ENCODE assay signal across 15 mouse cellular contexts in genomic region chr3:97238521-97238920, GRCm38 (mm10).
"Had no signal": no experiment of that assay in that cellular context is flagged by ENCODE, and none has a peak within 500 bp of the region (broad histone marks: within the 10 kb centered on the region; RNA-seq: fewer than 3 reads in every experiment).

No protein-coding gene starts in this region.

- H3K27ac ChIP-seq: layer of hippocampus, adult 2 months; limb, embryonic 12.5 days; liver, embryonic 13.5 days; lung, embryonic 15.5 days; macrophage; neural tube, embryonic 12.5 days had no signal

- H3K27me3 ChIP-seq: limb, embryonic 12.5 days; liver, embryonic 13.5 days; lung, embryonic 15.5 days; neural tube, embryonic 12.5 days had no signal

- H3K9me3 ChIP-seq: limb, embryonic 12.5 days; liver, embryonic 13.5 days; lung, embryonic 15.5 days; neural tube, embryonic 12.5 days had no signal

- ATAC-seq: liver, postnatal 0 days had no signal

- H3K4me2 ChIP-seq: limb, embryonic 12.5 days; liver, embryonic 13.5 days; lung, embryonic 15.5 days; neural tube, embryonic 12.5 days had no signal

- DNase-seq: kidney, adult 18-20 months; kidney, postnatal 10 days; kidney, postnatal 4 days; liver; liver, embryonic 13.5 days; liver, postnatal 0 days; lung, postnatal 14 days; midbrain, embryonic 14.5 days; thymus, adult 18-20 months; thymus, postnatal 14 days had no signal

- H3K4me1 ChIP-seq: liver, embryonic 13.5 days had no signal

- H3K4me3 ChIP-seq: layer of hippocampus, adult 2 months; limb, embryonic 12.5 days; liver, embryonic 13.5 days; lung, embryonic 15.5 days; neural tube, embryonic 12.5 days had no signal

- H3K36me3 ChIP-seq: limb, embryonic 12.5 days; liver, embryonic 13.5 days; lung, embryonic 15.5 days; neural tube, embryonic 12.5 days had no signal

- H3K9ac ChIP-seq: limb, embryonic 12.5 days; liver, embryonic 13.5 days; liver, postnatal 0 days; lung, embryonic 15.5 days; neural tube, embryonic 12.5 days had no signal
